Mouse (Mus musculus): ENCODE data around the gene L3mbtl3. TPM values are rescaled to one million over a fixed set of nuclear protein-coding genes. Genes with fewer than 3 reads are reported as not detected.

Gene L3mbtl3
- total and polyA plus RNA-seq, 3 experiments, result 1.9 to 8.6 (median 7.3) TPM

DNA sequence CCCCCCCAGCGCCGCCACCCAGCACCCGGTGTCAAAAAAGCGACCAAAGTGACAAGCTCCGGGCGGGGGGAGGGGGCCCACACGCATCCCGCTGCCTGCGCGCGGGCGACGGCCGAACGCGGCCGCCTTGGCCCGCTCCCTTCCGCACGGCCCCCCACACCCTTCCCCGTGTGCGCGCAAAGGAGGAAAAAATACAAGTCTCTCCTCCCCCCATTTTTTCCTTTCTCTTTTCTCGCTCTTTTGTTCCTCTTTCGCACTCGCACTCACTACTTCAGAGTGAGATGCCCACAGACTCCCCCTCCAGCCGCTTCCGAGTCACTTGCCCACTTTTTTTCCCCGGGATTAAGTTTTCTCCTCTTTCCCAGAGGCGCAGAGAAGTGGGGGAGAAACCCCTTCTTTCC is 420 bp downstream of the L3mbtl3 start:
- DNase-seq, result no peak
- no peak for TF ChIP-seq CTCF (IDR thresholded peaks at IDR 0.05)
- TF ChIP-seq EP300 (IDR thresholded peaks at IDR 0.05; ENCODE audit: insufficient read depth, low read depth, low read length), result no peak
- no peak for TF ChIP-seq POLR2A (IDR thresholded peaks at IDR 0.05; ENCODE audit: insufficient read depth, low read depth, low read length)
- peak overlapping the region; percentile 43 for H3K27ac ChIP-seq
- peak overlapping the region; percentile 93 for H3K4me3 ChIP-seq
- WGBS, result 2% methylated on average over 21 of the region's 30 CpGs
- no peaks in the 10 kb centered on the region for H3K27me3 ChIP-seq (ENCODE audit: control insufficient read depth, insufficient read depth, low read length)
- H3K36me3 ChIP-seq (ENCODE audit: control insufficient read depth, insufficient read depth, low read length), result no peaks in the 10 kb centered on the region
- H3K79me2 ChIP-seq (replicated peaks; ENCODE audit: control insufficient read depth, insufficient read depth, low read length), result no peaks in the 10 kb centered on the region
- H3K4me1 ChIP-seq (ENCODE audit: control insufficient read depth, insufficient read depth, low read length), result no peaks in the 10 kb centered on the region; the same call in 1 of the 2 replicates
- intact Hi-C loops (cut with DNase I), result loop anchor here (10.0 kb wide), 1 partner anchor 379 kb away; the partner anchor contains the start of gene Arhgap18
- H3K9ac ChIP-seq (ENCODE audit: low read depth, low read length), result peak overlapping the region; percentile 94

DNA sequence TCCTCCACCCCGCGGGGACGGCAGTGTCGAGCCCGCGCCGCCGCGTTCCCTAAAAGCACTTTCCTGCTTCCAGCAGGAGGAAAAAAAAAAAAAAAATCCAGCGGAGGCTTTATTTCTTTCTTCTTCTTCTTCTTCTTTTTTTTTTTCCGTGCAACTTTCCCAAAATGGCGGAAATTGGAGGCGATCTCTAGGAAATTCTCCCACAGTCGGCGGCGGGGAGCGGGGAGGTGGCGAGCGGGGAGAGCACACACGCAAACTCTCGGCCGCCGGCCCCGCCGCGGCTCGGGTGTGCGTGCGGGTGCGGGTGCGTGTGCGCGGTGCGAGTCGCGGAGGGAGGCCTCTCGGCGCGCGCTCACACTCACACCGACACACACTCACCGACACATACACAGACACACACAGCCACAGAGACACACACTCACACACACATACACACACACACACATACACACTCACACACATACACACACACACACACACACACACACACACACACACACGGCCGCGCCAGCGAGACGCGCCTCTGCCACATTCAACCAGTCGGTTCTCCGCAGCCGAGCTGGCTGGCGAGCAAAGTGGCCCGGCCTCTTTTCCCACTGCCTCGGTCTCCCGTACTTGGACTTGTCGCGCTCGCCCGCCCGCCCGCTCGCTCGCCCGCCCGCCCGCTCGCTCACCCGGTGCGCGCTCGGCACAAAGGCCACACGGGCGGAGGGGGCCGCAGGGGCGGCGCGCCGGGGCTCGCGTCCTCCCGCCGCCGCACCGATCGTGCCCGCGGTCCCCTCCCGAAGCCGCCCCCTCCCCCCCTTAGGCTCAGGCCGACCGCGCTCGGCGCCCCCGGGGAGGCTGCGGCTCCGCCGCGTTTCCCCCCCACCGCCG is 1.1 kb downstream of the L3mbtl3 start:
- peak overlapping the region; percentile 97 for H3K9ac ChIP-seq (ENCODE audit: low read depth, low read length)
- peak overlapping the region; percentile 93 for H3K4me3 ChIP-seq
- peak; percentile 74 to 75 for DNase-seq
- under 1% methylated on average over 88 of the region's 101 CpGs for WGBS
- H3K27ac ChIP-seq, result peak overlapping the region; percentile 68
- TF ChIP-seq POLR2A (IDR thresholded peaks at IDR 0.05; ENCODE audit: insufficient read depth, low read depth, low read length) (no peak), CTCF (IDR thresholded peaks at IDR 0.05) (no peak), EP300 (IDR thresholded peaks at IDR 0.05; ENCODE audit: insufficient read depth, low read depth, low read length) (no peak)
- no peaks in the 10 kb centered on the region; the same call in 1 of the 2 replicates for H3K4me1 ChIP-seq (ENCODE audit: control insufficient read depth, insufficient read depth, low read length)
- no peaks in the 10 kb centered on the region for H3K27me3 ChIP-seq (ENCODE audit: control insufficient read depth, insufficient read depth, low read length)
- 0 out of 2 replicates have a peak, but pooled peaks cover 1% of the 10 kb centered on the region for H3K79me2 ChIP-seq (replicated peaks; ENCODE audit: control insufficient read depth, insufficient read depth, low read length)
- intact Hi-C loops (cut with DNase I), result loop anchor here (5.0 to 10.0 kb wide), 5 partner anchors 118 to 623 kb away; partner anchors contain the start of gene Arhgap18
- H3K36me3 ChIP-seq (ENCODE audit: control insufficient read depth, insufficient read depth, low read length), result no peaks in the 10 kb centered on the region

DNA sequence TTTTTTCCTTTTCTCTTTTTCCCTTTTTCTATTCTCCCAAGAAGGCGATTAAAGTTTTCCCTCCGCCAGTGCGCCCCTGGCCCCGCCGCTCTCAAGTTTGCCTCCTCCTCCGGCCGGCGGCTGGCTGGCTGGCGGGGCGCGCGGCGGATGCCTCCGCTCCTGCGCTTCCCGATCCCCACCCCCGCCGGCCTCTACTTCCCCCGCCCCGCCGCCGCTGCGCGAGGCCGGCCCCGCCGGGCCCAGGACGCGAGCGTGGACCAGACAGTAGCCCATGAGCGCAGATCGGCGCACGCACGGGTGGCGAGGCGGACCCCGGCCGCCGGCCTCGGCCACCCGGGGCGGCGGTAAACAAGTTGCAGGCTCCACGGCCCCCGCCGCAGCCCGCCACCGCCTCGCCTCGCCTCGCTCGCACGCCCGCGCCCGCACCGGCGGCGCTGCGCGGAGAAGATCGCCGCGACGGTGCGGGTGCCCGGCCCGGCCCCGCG is 1.8 kb downstream of the L3mbtl3 start:
- peak; percentile 84 for DNase-seq
- under 1% methylated on average over 69 of the region's 71 CpGs for WGBS
- H3K27ac ChIP-seq, result peak overlapping the region; percentile 68
- intact Hi-C loops (cut with DNase I), result loop anchor here (1.0 to 10.0 kb wide), 6 partner anchors 118 to 623 kb away; partner anchors contain the start of gene Arhgap18
- 0 out of 2 replicates have a peak, but pooled peaks cover 1% of the 10 kb centered on the region for H3K79me2 ChIP-seq (replicated peaks; ENCODE audit: control insufficient read depth, insufficient read depth, low read length)
- H3K36me3 ChIP-seq (ENCODE audit: control insufficient read depth, insufficient read depth, low read length), result no peaks in the 10 kb centered on the region
- no peaks in the 10 kb centered on the region; the same call in 1 of the 2 replicates for H3K4me1 ChIP-seq (ENCODE audit: control insufficient read depth, insufficient read depth, low read length)
- peak overlapping the region; percentile 93 for H3K4me3 ChIP-seq
- H3K9ac ChIP-seq (ENCODE audit: low read depth, low read length), result peak overlapping the region; percentile 97
- no peaks in the 10 kb centered on the region for H3K27me3 ChIP-seq (ENCODE audit: control insufficient read depth, insufficient read depth, low read length)
- TF ChIP-seq CTCF (IDR thresholded peaks at IDR 0.05) (no peak), POLR2A (IDR thresholded peaks at IDR 0.05; ENCODE audit: insufficient read depth, low read depth, low read length) (no peak), EP300 (IDR thresholded peaks at IDR 0.05; ENCODE audit: insufficient read depth, low read depth, low read length) (no peak)

DNA sequence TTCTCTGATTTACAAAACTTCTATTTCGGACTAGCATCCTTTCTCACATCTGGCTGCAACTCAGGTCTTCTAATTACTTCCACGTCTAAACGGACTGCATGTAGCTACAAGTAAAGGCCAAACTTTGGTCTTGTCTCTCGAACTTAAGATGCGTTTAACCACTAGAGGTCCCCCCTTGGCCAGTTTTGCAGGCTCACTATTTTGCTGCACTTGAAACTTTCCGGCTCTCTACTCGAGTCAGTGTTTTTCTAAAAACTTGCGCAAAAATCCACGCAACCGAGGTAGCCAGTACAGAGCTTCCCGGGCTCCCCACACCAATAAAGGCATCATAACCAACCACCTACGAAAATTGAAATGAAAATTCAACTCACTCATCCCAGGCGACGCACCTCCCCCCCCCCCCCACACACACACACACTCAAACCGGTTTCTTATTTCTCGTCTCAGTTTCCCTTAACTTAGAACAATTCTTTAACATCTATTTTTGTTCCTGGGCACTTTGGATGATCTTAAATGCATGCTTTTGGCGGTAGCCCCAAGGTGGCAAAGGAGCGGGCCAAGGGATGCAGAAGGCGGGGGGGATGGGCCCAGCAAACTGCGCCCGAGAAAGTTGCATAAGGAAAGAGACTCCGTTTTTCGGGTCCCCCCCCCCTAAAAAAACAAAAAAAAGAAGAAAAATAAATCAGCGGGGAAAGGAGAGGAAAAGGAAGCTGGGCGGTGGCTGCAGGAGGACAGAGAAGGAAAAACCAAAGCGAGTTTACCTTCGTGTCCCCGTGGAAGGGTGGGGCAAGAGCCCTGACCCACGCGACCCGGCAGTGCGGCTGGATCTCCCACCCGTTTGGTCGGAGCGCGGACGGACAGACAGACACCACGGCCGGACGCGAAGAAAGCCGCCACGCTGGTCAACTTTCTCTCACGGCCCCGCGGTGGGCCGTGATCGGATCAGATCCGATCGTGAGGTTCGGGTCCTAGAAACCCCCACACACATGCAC is 2.5 kb downstream of the L3mbtl3 start:
- intact Hi-C loops (cut with DNase I), result loop anchor here (1.0 to 10.0 kb wide), 6 partner anchors 119 to 624 kb away; partner anchors contain the start of gene Arhgap18
- 0 out of 2 replicates have a peak, but pooled peaks cover 1% of the 10 kb centered on the region for H3K79me2 ChIP-seq (replicated peaks; ENCODE audit: control insufficient read depth, insufficient read depth, low read length)
- H3K27ac ChIP-seq, result peak overlapping the region; percentile 68
- H3K4me1 ChIP-seq (ENCODE audit: control insufficient read depth, insufficient read depth, low read length), result no peaks in the 10 kb centered on the region; the same call in 1 of the 2 replicates
- under 1% methylated on average over 51 of the region's 51 CpGs for WGBS
- peak; percentile 77 to 84 for DNase-seq
- H3K4me3 ChIP-seq, result peak overlapping the region; percentile 93
- TF ChIP-seq CTCF (IDR thresholded peaks at IDR 0.05) (peak; percentile 85), POLR2A (IDR thresholded peaks at IDR 0.05; ENCODE audit: insufficient read depth, low read depth, low read length) (no peak)
- H3K27me3 ChIP-seq (ENCODE audit: control insufficient read depth, insufficient read depth, low read length), result no peaks in the 10 kb centered on the region
- H3K36me3 ChIP-seq (ENCODE audit: control insufficient read depth, insufficient read depth, low read length), result no peaks in the 10 kb centered on the region
- peak overlapping the region; percentile 97 for H3K9ac ChIP-seq (ENCODE audit: low read depth, low read length)

DNA sequence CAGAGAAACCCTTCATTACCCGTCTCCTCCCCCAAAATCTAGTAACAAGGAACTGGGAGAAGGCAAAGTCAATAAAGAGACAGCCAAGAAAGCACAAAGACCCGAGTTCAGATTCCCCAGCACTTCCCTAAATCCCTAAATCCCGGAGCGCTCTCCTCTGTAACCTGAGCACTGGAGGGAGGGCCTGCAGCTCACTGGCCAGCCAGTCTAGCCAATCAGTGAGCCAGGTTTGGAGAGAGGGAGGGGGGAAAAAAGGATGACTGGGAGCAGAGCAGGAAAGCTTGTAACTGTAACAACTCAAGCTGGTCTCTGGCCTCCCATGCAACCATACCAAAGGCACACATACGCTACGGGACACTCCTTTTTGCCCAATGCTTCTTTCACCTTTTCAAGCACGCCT is 4.4 kb downstream of the L3mbtl3 start:
- Histone ChIP-seq H3K36me3 (ENCODE audit: control insufficient read depth, insufficient read depth, low read length) (no peaks in the 10 kb centered on the region), H3K27ac (no peak overlapping the region), H3K9ac (ENCODE audit: low read depth, low read length) (no peak overlapping the region), H3K27me3 (ENCODE audit: control insufficient read depth, insufficient read depth, low read length) (no peaks in the 10 kb centered on the region), H3K79me2 (replicated peaks; ENCODE audit: control insufficient read depth, insufficient read depth, low read length) (0 out of 2 replicates have a peak, but pooled peaks cover 1% of the 10 kb centered on the region), H3K4me3 (no peak overlapping the region), H3K4me1 (ENCODE audit: control insufficient read depth, insufficient read depth, low read length) (no peaks in the 10 kb centered on the region; the same call in 1 of the 2 replicates)
- intact Hi-C loops (cut with DNase I), result loop anchor here (5.0 to 10.0 kb wide), 5 partner anchors 121 to 626 kb away; partner anchors contain the start of gene Arhgap18
- peak in 1 of 2 experiments; percentile 18 for DNase-seq
- 77% methylated on average over 7 of the region's 7 CpGs for WGBS
- TF ChIP-seq CTCF (IDR thresholded peaks at IDR 0.05), result no peak
- TF ChIP-seq EP300 (IDR thresholded peaks at IDR 0.05; ENCODE audit: insufficient read depth, low read depth, low read length), result no peak
- no peak for TF ChIP-seq POLR2A (IDR thresholded peaks at IDR 0.05; ENCODE audit: insufficient read depth, low read depth, low read length)

Data from heart, adult 2 months (tissue).